Mouse (Mus musculus) liver, embryonic 11.5 days (tissue): ENCODE data around the gene Kcnh6. TPM values are rescaled to one million over a fixed set of nuclear protein-coding genes. Genes with fewer than 3 reads are reported as not detected.

Experiments used
- ATAC-seq: fragments of 200-750 bp; cut with Nextera tagmentation; replicated peaks from 2 replicates; pipeline ENCODE4 v1.8.0; 2017; ENCODE audit warnings: moderate number of reproducible peaks, mild to moderate bottlenecking, moderate TSS enrichment, moderate library complexity; ENCODE audit not compliant: low FRiP score
- DNase-seq: peaks from one replicate; pipeline ENCODE4 v3.0.0-alpha.2; 2017; ENCODE audit warnings: low spot score
- H3K27ac ChIP-seq: fragments of 300-500 bp; sonication (generic); 2 replicates; pipeline ENCODE4 v1.5.1; 2014; ENCODE audit warnings: mild to moderate bottlenecking, low read depth, low read length, control low read depth
- H3K27me3 ChIP-seq: fragments of 300-500 bp; sonication (generic); replicated peaks from 2 replicates; pipeline ENCODE4 v1.6.1; 2014; ENCODE audit warnings: low read length, mixed read lengths; ENCODE audit not compliant: control insufficient read depth, insufficient read depth
- H3K36me3 ChIP-seq: fragments of 300-500 bp; sonication (generic); 2 replicates; pipeline ENCODE4 v1.6.1; 2014; ENCODE audit warnings: mild to moderate bottlenecking, low read length, moderate library complexity, mixed read lengths; ENCODE audit not compliant: control insufficient read depth, insufficient read depth
- H3K4me1 ChIP-seq: fragments of 300-500 bp; sonication (generic); replicated peaks from 2 replicates; pipeline ENCODE4 v1.6.1; 2014; ENCODE audit warnings: low read length, mixed read lengths; ENCODE audit not compliant: control insufficient read depth, insufficient read depth
- H3K4me2 ChIP-seq: fragments of 300-500 bp; sonication (generic); 2 replicates; pipeline ENCODE4 v1.6.1; 2014; ENCODE audit warnings: mild to moderate bottlenecking, control low read depth, moderate library complexity
- H3K4me3 ChIP-seq: fragments of 300-500 bp; sonication (generic); 2 replicates; pipeline ENCODE4 v1.5.1; 2014; ENCODE audit warnings: low read depth, low read length, control low read depth
- H3K9ac ChIP-seq: fragments of 300-500 bp; sonication (generic); 2 replicates; pipeline ENCODE4 v1.6.1; 2014; ENCODE audit warnings: low read depth, low read length, control low read depth
- H3K9me3 ChIP-seq: fragments of 300-500 bp; sonication (generic); 2 replicates; pipeline ENCODE4 v1.6.1; 2016; ENCODE audit warnings: low read length, inconsistent platforms, mixed read lengths; ENCODE audit not compliant: control insufficient read depth
- WGBS: fragments of 180-500 bp; shearing (Covaris S2); extraction: QIAGEN DNeasy Blood & Tissue Kit; methylation state at CpG from one replicate; pipeline ENCODE4 v1.1.7; 2014; 5-methylcytosine and 5-hydroxymethylcytosine counted together
- polyA plus RNA-seq: library from polyadenylated mRNA; unstranded; fragments of >200 nt; fragmentation: Nextera tagmentation; extraction: Ambion mirVana; gene quantifications from 2 replicates; pipeline ENCODE4 v1.2.1, GENCODE M21; 2014

Kcnh6 gene
- polyA plus RNA-seq, 1 experiment from 2014 or later = 0.26 TPM

- H3K4me2 ChIP-seq = peak overlapping the region; percentile 95
- no peak for DNase-seq
- H3K27ac ChIP-seq = peak overlapping the region; percentile 81
- peak; percentile 7; the same call in 1 of the 2 replicates for ATAC-seq
- peak overlapping the region; percentile 91 for H3K4me3 ChIP-seq
- 0% methylated on average over 13 of the region's 13 CpGs for WGBS
- peaks cover 16% of the 10 kb centered on the region for H3K4me1 ChIP-seq
- no peaks in the 10 kb centered on the region for H3K9me3 ChIP-seq
- no peaks in the 10 kb centered on the region for H3K27me3 ChIP-seq
- no peaks in the 10 kb centered on the region for H3K36me3 ChIP-seq
- peak overlapping the region; percentile 86 for H3K9ac ChIP-seq
Measured at GRCm38 (mm10) chr11:106037418-106037751, 29.5 kb downstream of the Kcnh6 start.

GRCm38 (mm10) chr11:106044349-106044748 is 36.4 kb downstream of the Kcnh6 start:
- no peaks in the 10 kb centered on the region; the same call in 1 of the 2 replicates for H3K4me1 ChIP-seq
- DNase-seq = no peak
- no peaks in the 10 kb centered on the region for H3K9me3 ChIP-seq
- no peak for ATAC-seq
- H3K4me2 ChIP-seq = no peak overlapping the region
- H3K4me3 ChIP-seq = no peak overlapping the region
- H3K27ac ChIP-seq = no peak overlapping the region
- H3K9ac ChIP-seq = no peak overlapping the region
- peaks cover 17% of the 10 kb centered on the region for H3K36me3 ChIP-seq
- H3K27me3 ChIP-seq = no peaks in the 10 kb centered on the region

- H3K27ac ChIP-seq = no peak overlapping the region
Measured at GRCm38 (mm10) chr11:106045256-106045655, 37.3 kb downstream of the Kcnh6 start.

GRCm38 (mm10) chr11:106045780-106046179 is 37.9 kb downstream of the Kcnh6 start:
- Histone ChIP-seq H3K36me3 (peaks cover 23% of the 10 kb centered on the region), H3K4me2 (no peak overlapping the region), H3K9me3 (no peaks in the 10 kb centered on the region), H3K9ac (no peak overlapping the region), H3K27me3 (no peaks in the 10 kb centered on the region), H3K27ac (no peak overlapping the region), H3K4me3 (no peak overlapping the region), H3K4me1 (no peaks in the 10 kb centered on the region; the same call in 1 of the 2 replicates)
- no peak for DNase-seq
- 91% methylated on average over 3 of the region's 3 CpGs for WGBS
- ATAC-seq = no peak

More at GRCm38 (mm10) chr11:106045256-106045655, 37.3 kb downstream of the Kcnh6 start:
- H3K4me2 ChIP-seq = no peak overlapping the region
- no peak overlapping the region for H3K9ac ChIP-seq
- H3K27me3 ChIP-seq = no peaks in the 10 kb centered on the region
- 87% methylated on average over 1 of the region's 1 CpGs for WGBS
- DNase-seq (no peak), ATAC-seq (no peak)
- no peaks in the 10 kb centered on the region; the same call in 1 of the 2 replicates for H3K4me1 ChIP-seq
- H3K9me3 ChIP-seq = no peaks in the 10 kb centered on the region
- no peak overlapping the region for H3K4me3 ChIP-seq
- H3K36me3 ChIP-seq = peaks cover 20% of the 10 kb centered on the region

GRCm38 (mm10) chr11:106046584-106046983 is 38.7 kb downstream of the Kcnh6 start:
- no peaks in the 10 kb centered on the region; the same call in 1 of the 2 replicates for H3K4me1 ChIP-seq
- H3K36me3 ChIP-seq = peaks cover 30% of the 10 kb centered on the region
- H3K9ac ChIP-seq = no peak overlapping the region
- H3K4me3 ChIP-seq = no peak overlapping the region
- DNase-seq (no peak), ATAC-seq (no peak)
- H3K27me3 ChIP-seq = no peaks in the 10 kb centered on the region
- no peaks in the 10 kb centered on the region for H3K9me3 ChIP-seq
- no peak overlapping the region for H3K4me2 ChIP-seq
- WGBS = 80% methylated on average over 9 of the region's 9 CpGs
- no peak overlapping the region for H3K27ac ChIP-seq

GRCm38 (mm10) chr11:106053921-106054320 is 46.0 kb downstream of the Kcnh6 start:
- WGBS = 86% methylated on average over 2 of the region's 2 CpGs
- Histone ChIP-seq H3K4me1 (peaks cover 33% of the 10 kb centered on the region), H3K9me3 (no peaks in the 10 kb centered on the region), H3K4me2 (no peak overlapping the region), H3K4me3 (no peak overlapping the region), H3K27me3 (no peaks in the 10 kb centered on the region), H3K36me3 (peaks cover 57% of the 10 kb centered on the region), H3K9ac (no peak overlapping the region), H3K27ac (no peak overlapping the region)
- ATAC-seq (no peak), DNase-seq (no peak)

- no peak overlapping the region for H3K4me3 ChIP-seq
- peaks cover 56% of the 10 kb centered on the region for H3K36me3 ChIP-seq
- no peaks in the 10 kb centered on the region for H3K27me3 ChIP-seq
- 0 out of 2 replicates have a peak overlapping the region, but pooled peaks have one; percentile 3 for H3K9ac ChIP-seq
- no peak overlapping the region for H3K4me2 ChIP-seq
- H3K9me3 ChIP-seq = no peaks in the 10 kb centered on the region
- H3K27ac ChIP-seq = peak overlapping the region; percentile 94
- DNase-seq = no peak
- WGBS = 72% methylated on average over 8 of the region's 8 CpGs
- peaks cover 33% of the 10 kb centered on the region for H3K4me1 ChIP-seq
- ATAC-seq = peak; percentile 53
Measured at GRCm38 (mm10) chr11:106054600-106054999, 46.7 kb downstream of the Kcnh6 start.

- Histone ChIP-seq H3K9ac (no peak overlapping the region; the same call in 1 of the 2 replicates), H3K27ac (peak overlapping the region; percentile 94), H3K4me2 (peak overlapping the region; percentile 23), H3K4me3 (no peak overlapping the region), H3K36me3 (peaks cover 54% of the 10 kb centered on the region), H3K4me1 (peaks cover 33% of the 10 kb centered on the region), H3K9me3 (no peaks in the 10 kb centered on the region), H3K27me3 (no peaks in the 10 kb centered on the region)
- WGBS = 69% methylated on average over 6 of the region's 6 CpGs
- ATAC-seq = 0 out of 2 replicates have a peak, but pooled peaks have one; percentile 23
- DNase-seq = no peak
Measured at GRCm38 (mm10) chr11:106055341-106055740, 47.4 kb downstream of the Kcnh6 start.

GRCm38 (mm10) chr11:106056819-106057491 is 49.0 kb downstream of the Kcnh6 start:
- no peak overlapping the region for H3K4me3 ChIP-seq
- peak overlapping the region; percentile 59 for H3K4me2 ChIP-seq
- peaks cover 33% of the 10 kb centered on the region for H3K4me1 ChIP-seq
- 43% methylated on average over 8 of the region's 8 CpGs for WGBS
- peak overlapping the region; percentile 94 for H3K27ac ChIP-seq
- H3K9me3 ChIP-seq = no peaks in the 10 kb centered on the region
- H3K27me3 ChIP-seq = no peaks in the 10 kb centered on the region
- H3K36me3 ChIP-seq = peaks cover 43% of the 10 kb centered on the region
- peak; percentile 93 for ATAC-seq
- no peak for DNase-seq
- peak overlapping the region; percentile 57; the same call in 1 of the 2 replicates for H3K9ac ChIP-seq
